Mouse (Mus musculus): ENCODE measurements at regions not wholly inside any gene's neighbourhood (a gene's known extent, or its start where the extent isn't known, plus 50 kb on each side); places are given as distances from the start of the nearest gene placed in this dataset.

GRCm38 (mm10) chr15:51286352-51286751, 2598.4 kb upstream of the Gm7489 start:
- Histone ChIP-seq H3K27me3 (replicated peaks) (no peaks in the 10 kb centered on the region), H3K9me3 (no peaks in the 10 kb centered on the region), H3K4me1 (no peaks in the 10 kb centered on the region), H3K4me3 (replicated peaks) (no peak overlapping the region), H3K36me3 (replicated peaks; ENCODE audit: low read length) (no peaks in the 10 kb centered on the region)
- TF ChIP-seq FLI1 (IDR thresholded peaks at IDR 0.05; ENCODE audit: low read length) = no peak
- no peak for TF ChIP-seq GATA1 (IDR thresholded peaks at IDR 0.05; ENCODE audit: borderline replicate concordance, low read length)

GRCm38 (mm10) chr15:51288911-51289432, 2595.7 kb upstream of the Gm7489 start:
- Histone ChIP-seq H3K27me3 (replicated peaks) (no peaks in the 10 kb centered on the region), H3K4me1 (no peaks in the 10 kb centered on the region), H3K36me3 (replicated peaks; ENCODE audit: low read length) (no peaks in the 10 kb centered on the region), H3K4me3 (replicated peaks) (no peak overlapping the region), H3K9me3 (no peaks in the 10 kb centered on the region)
- TF ChIP-seq FLI1 (IDR thresholded peaks at IDR 0.05; ENCODE audit: low read length) = no peak
- TF ChIP-seq GATA1 (IDR thresholded peaks at IDR 0.05; ENCODE audit: borderline replicate concordance, low read length) = no peak

- Histone ChIP-seq H3K36me3 (replicated peaks; ENCODE audit: low read length) (no peaks in the 10 kb centered on the region), H3K27me3 (replicated peaks) (no peaks in the 10 kb centered on the region), H3K4me3 (replicated peaks) (no peak overlapping the region), H3K9me3 (no peaks in the 10 kb centered on the region), H3K4me1 (no peaks in the 10 kb centered on the region)
- TF ChIP-seq FLI1 (IDR thresholded peaks at IDR 0.05; ENCODE audit: low read length) = no peak
- no peak for TF ChIP-seq GATA1 (IDR thresholded peaks at IDR 0.05; ENCODE audit: borderline replicate concordance, low read length)
Observed at GRCm38 (mm10) chr15:51289916-51290315, 2594.8 kb upstream of the Gm7489 start.

GRCm38 (mm10) chr15:51291183-51291582, 2593.5 kb upstream of the Gm7489 start:
- Histone ChIP-seq H3K9me3 (no peaks in the 10 kb centered on the region), H3K27me3 (replicated peaks) (no peaks in the 10 kb centered on the region), H3K4me1 (no peaks in the 10 kb centered on the region), H3K4me3 (replicated peaks) (no peak overlapping the region), H3K36me3 (replicated peaks; ENCODE audit: low read length) (no peaks in the 10 kb centered on the region)
- no peak for TF ChIP-seq FLI1 (IDR thresholded peaks at IDR 0.05; ENCODE audit: low read length)
- TF ChIP-seq GATA1 (IDR thresholded peaks at IDR 0.05; ENCODE audit: borderline replicate concordance, low read length) = no peak

GRCm38 (mm10) chr15:51296841-51297240, 2587.9 kb upstream of the Gm7489 start:
- H3K27me3 ChIP-seq (replicated peaks) = no peaks in the 10 kb centered on the region
- TF ChIP-seq FLI1 (IDR thresholded peaks at IDR 0.05; ENCODE audit: low read length) (no peak), GATA1 (IDR thresholded peaks at IDR 0.05; ENCODE audit: borderline replicate concordance, low read length) (no peak)
- no peaks in the 10 kb centered on the region for H3K9me3 ChIP-seq
- no peak overlapping the region for H3K4me3 ChIP-seq (replicated peaks)
- no peaks in the 10 kb centered on the region for H3K36me3 ChIP-seq (replicated peaks; ENCODE audit: low read length)
- no peaks in the 10 kb centered on the region for H3K4me1 ChIP-seq

- no peaks in the 10 kb centered on the region for H3K4me1 ChIP-seq
- H3K9me3 ChIP-seq = peaks cover 8% of the 10 kb centered on the region; the same call in 1 of the 2 replicates
- no peaks in the 10 kb centered on the region for H3K36me3 ChIP-seq (replicated peaks; ENCODE audit: low read length)
- no peak overlapping the region for H3K4me3 ChIP-seq (replicated peaks)
- no peaks in the 10 kb centered on the region for H3K27me3 ChIP-seq (replicated peaks)
- TF ChIP-seq GATA1 (IDR thresholded peaks at IDR 0.05; ENCODE audit: borderline replicate concordance, low read length) = no peak
- TF ChIP-seq FLI1 (IDR thresholded peaks at IDR 0.05; ENCODE audit: low read length) = no peak
Observed at GRCm38 (mm10) chr15:51318072-51318471, 2566.6 kb upstream of the Gm7489 start.

GRCm38 (mm10) chr15:51318760-51319159, 2565.9 kb upstream of the Gm7489 start:
- no peaks in the 10 kb centered on the region for H3K27me3 ChIP-seq (replicated peaks)
- TF ChIP-seq GATA1 (IDR thresholded peaks at IDR 0.05; ENCODE audit: borderline replicate concordance, low read length) (no peak), FLI1 (IDR thresholded peaks at IDR 0.05; ENCODE audit: low read length) (no peak)
- peaks cover 8% of the 10 kb centered on the region; the same call in 1 of the 2 replicates for H3K9me3 ChIP-seq
- H3K4me3 ChIP-seq (replicated peaks) = no peak overlapping the region
- no peaks in the 10 kb centered on the region for H3K36me3 ChIP-seq (replicated peaks; ENCODE audit: low read length)
- no peaks in the 10 kb centered on the region for H3K4me1 ChIP-seq

- Histone ChIP-seq H3K27me3 (replicated peaks) (no peaks in the 10 kb centered on the region), H3K4me3 (replicated peaks) (no peak overlapping the region), H3K36me3 (replicated peaks; ENCODE audit: low read length) (no peaks in the 10 kb centered on the region), H3K4me1 (no peaks in the 10 kb centered on the region), H3K9me3 (peaks cover 8% of the 10 kb centered on the region; the same call in 1 of the 2 replicates)
- TF ChIP-seq GATA1 (IDR thresholded peaks at IDR 0.05; ENCODE audit: borderline replicate concordance, low read length) (no peak), FLI1 (IDR thresholded peaks at IDR 0.05; ENCODE audit: low read length) (no peak)
Observed at GRCm38 (mm10) chr15:51320366-51320894, 2564.3 kb upstream of the Gm7489 start.

- Histone ChIP-seq H3K27me3 (replicated peaks) (no peaks in the 10 kb centered on the region), H3K9me3 (0 out of 2 replicates have a peak, but pooled peaks cover 5% of the 10 kb centered on the region), H3K36me3 (replicated peaks; ENCODE audit: low read length) (no peaks in the 10 kb centered on the region), H3K4me3 (replicated peaks) (no peak overlapping the region), H3K4me1 (no peaks in the 10 kb centered on the region)
- TF ChIP-seq GATA1 (IDR thresholded peaks at IDR 0.05; ENCODE audit: borderline replicate concordance, low read length) (no peak), FLI1 (IDR thresholded peaks at IDR 0.05; ENCODE audit: low read length) (no peak)
Observed at GRCm38 (mm10) chr15:51323284-51323683, 2561.4 kb upstream of the Gm7489 start.

GRCm38 (mm10) chr15:51324211-51324610, 2560.5 kb upstream of the Gm7489 start:
- H3K27me3 ChIP-seq (replicated peaks) = no peaks in the 10 kb centered on the region
- H3K9me3 ChIP-seq = 0 out of 2 replicates have a peak, but pooled peaks cover 5% of the 10 kb centered on the region
- no peak overlapping the region for H3K4me3 ChIP-seq (replicated peaks)
- TF ChIP-seq GATA1 (IDR thresholded peaks at IDR 0.05; ENCODE audit: borderline replicate concordance, low read length) (no peak), FLI1 (IDR thresholded peaks at IDR 0.05; ENCODE audit: low read length) (no peak)
- no peaks in the 10 kb centered on the region for H3K36me3 ChIP-seq (replicated peaks; ENCODE audit: low read length)
- H3K4me1 ChIP-seq = no peaks in the 10 kb centered on the region

Data from megakaryocyte, embryonic 14.5 days (primary cell).